Mouse (Mus musculus) CH12.LX (cell line): ENCODE measurements at regions not wholly inside any gene's neighbourhood (a gene's known extent, or its start where the extent isn't known, plus 50 kb on each side); places are given as distances from the start of the nearest gene placed in this dataset.

Experiments used
- CHD1 ChIP-seq: IDR thresholded peaks from 2 replicates; pipeline ENCODE4 v1.6.1; 2012; ENCODE audit warnings: low read depth, low read length, improper control_type of control experiment, inconsistent platforms
- CHD2 ChIP-seq: IDR thresholded peaks from 2 replicates; pipeline ENCODE4 v1.6.1; 2011; ENCODE audit warnings: low read length, improper control_type of control experiment
- CTCF ChIP-seq, 2 experiments: IDR thresholded peaks in 1 of 2; conservative IDR thresholded peaks in 1 of 2; 2 replicates each; pipeline ENCODE4 v1.5.1; 2011 to 2012; ENCODE audit warnings: low read depth in 2 of 2, low read length in 2 of 2, improper control_type of control experiment in 1 of 2, inconsistent platforms in 1 of 2, mild to moderate bottlenecking in 1 of 2, moderate library complexity in 1 of 2
- E2F4 ChIP-seq: IDR thresholded peaks from 2 replicates; pipeline ENCODE4 v1.6.1; 2011; ENCODE audit warnings: low read depth, low read length, improper control_type of control experiment; ENCODE audit not compliant: insufficient replicate concordance
- EP300 ChIP-seq: IDR thresholded peaks from 2 replicates; pipeline ENCODE4 v1.6.1; 2011; ENCODE audit warnings: low read length, improper control_type of control experiment
- MAFK ChIP-seq: IDR thresholded peaks from 2 replicates; pipeline ENCODE4 v1.6.1; 2011; ENCODE audit warnings: low read length, improper control_type of control experiment; ENCODE audit not compliant: insufficient replicate concordance
- MAZ ChIP-seq: IDR thresholded peaks from 2 replicates; pipeline ENCODE4 v1.6.1; 2012; ENCODE audit warnings: low read depth, mild to moderate bottlenecking, inconsistent platforms, low read length, improper control_type of control experiment, moderate library complexity
- POLR2A ChIP-seq: IDR thresholded peaks from 2 replicates; pipeline ENCODE4 v1.6.1; 2011; ENCODE audit warnings: low read depth, mild to moderate bottlenecking, improper control_type of control experiment, low read length
- TBP ChIP-seq: conservative IDR thresholded peaks from 2 replicates; pipeline ENCODE4 v1.6.1; 2011; ENCODE audit warnings: low read depth, low read length, improper control_type of control experiment
- TCF12 ChIP-seq: IDR thresholded peaks from 2 replicates; pipeline ENCODE4 v1.6.1; 2014; ENCODE audit warnings: low read depth, mild to moderate bottlenecking, inconsistent platforms, low read length, improper control_type of control experiment
- ZKSCAN1 ChIP-seq: IDR thresholded peaks from 2 replicates; pipeline ENCODE4 v1.6.1; 2012; ENCODE audit warnings: low read depth, inconsistent platforms, low read length, improper control_type of control experiment, borderline replicate concordance

- TF ChIP-seq ZKSCAN1, result no peak
- no peak for TF ChIP-seq MAFK
- TF ChIP-seq CTCF (conservative IDR thresholded peaks at IDR 0.05 in 1 of 2, IDR thresholded peaks at IDR 0.05 in 1 of 2; ENCODE audit: low read depth in 2 of 2, low read length in 2 of 2), result no peak
- no peak for TF ChIP-seq MAZ
- no peak for TF ChIP-seq CHD1
- no peak for TF ChIP-seq POLR2A
- no peak for TF ChIP-seq EP300
- no peak for TF ChIP-seq TBP
- no peak for TF ChIP-seq TCF12
- no peak for TF ChIP-seq CHD2
- TF ChIP-seq E2F4, result no peak
Observed at GRCm38 (mm10) chr3:52645156-52645555, 371.9 kb downstream of the Cog6 start.
